Mouse (Mus musculus) frontal cortex, adult (tissue): Measurements from ENCODE around the gene C130050O18Rik.
A peak's percentile ranks its signal among the peaks of the same experiment; 100 is the strongest.

Source experiments
- ATAC-seq: cut with Nextera tagmentation; 2 replicates; pipeline ENCODE4 v1.9.2; 2017; ENCODE audit warnings: mild to moderate bottlenecking, moderate library complexity, mixed read lengths; ENCODE audit not compliant: low TSS enrichment

The C130050O18Rik gene

DNA sequence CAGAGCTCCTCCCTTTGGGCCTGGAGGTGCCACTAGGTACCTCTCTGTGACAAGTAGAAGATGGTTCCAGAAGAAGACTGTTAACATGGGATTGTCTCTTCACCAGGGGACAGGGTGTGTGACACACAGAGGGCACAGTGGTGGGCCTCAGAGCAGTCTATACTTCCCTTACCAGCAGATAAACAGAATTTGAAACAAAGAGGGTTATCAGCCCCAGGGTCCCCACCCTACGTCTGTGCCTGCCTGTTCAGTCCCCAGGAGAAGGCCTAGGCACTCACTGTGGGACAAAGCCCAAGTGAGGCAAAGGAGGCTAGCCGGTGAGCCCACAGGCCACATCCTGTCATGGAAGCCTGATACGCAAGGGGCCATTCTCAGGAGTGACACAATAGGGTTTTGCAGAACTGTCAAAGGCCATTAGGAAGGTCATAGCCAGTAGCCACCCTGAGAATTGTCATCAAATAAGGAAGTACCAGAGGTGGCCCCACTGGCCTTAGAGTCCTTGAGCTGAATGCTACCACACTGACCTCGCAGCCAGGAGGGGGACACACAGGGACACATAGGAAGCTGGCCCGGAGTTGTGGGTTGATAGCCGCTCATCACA is at the start of gene C130050O18Rik:
TSS of gene C130050O18Rik (plus strand) at position 480 of the 601 bp plus-strand sequence.
- no peak for ATAC-seq

DNA sequence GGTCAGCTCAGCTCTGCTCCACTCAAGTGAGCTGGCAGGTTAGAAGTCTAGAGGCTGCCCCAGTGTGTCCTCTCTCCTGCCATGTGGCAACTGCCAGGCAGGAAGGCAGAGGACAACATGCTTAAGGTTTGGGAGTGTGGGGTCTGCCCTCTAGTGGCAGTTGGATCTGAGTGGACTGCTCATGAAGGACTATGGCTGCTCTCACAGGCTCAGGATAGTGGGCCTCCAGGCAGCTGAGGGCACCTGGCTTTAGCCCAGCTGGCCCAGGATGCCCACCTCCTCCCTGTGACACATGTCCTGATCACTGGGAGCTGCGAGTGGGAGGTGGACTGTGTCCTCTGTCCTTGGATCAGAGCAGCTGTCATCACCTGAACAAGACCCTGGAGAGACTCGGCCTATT is 46.4 kb upstream of the C130050O18Rik start:
- ATAC-seq = peak; percentile 60; the same call in 1 of the 2 replicates

DNA sequence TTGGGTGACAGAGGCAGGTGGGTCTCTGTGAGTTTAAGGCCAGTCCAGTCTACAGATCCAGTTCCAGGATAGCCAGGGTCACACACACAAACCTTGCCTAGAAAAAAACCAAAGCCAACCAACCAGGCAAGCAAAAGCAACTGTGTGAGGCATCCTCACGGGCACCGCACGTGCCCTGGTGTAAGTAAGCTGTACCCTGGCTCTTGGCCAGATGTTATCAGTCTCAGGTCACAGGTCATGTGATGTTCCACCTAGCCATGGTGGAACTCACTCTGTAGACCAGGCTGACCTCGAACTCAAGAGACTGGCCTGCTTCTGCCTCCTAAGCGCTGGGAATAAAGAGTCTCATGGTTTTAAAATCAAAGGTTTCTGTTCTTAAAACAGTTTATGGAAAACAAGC is 45.8 kb upstream of the C130050O18Rik start:
- ATAC-seq = no peak

DNA sequence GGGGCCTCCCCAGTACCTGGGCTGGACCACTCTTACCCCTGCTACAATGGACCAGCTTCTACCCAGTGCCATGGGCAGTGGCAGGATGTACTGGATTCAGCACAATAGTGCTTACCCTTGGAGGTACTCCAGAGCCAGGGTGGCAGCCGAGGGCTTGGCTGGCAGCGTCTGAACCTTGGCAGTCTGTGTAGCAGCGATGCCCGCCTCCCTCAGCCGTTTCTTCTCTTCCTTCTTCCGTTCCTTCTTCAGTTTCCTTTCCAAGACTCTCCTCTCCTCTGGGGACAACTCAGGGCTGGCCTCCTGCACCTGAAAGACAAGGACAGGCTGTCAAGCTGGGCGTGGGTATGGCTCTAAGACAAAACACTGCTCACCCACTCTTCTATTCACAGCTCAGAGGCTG is 41.2 kb upstream of the C130050O18Rik start:
- no peak for ATAC-seq

DNA sequence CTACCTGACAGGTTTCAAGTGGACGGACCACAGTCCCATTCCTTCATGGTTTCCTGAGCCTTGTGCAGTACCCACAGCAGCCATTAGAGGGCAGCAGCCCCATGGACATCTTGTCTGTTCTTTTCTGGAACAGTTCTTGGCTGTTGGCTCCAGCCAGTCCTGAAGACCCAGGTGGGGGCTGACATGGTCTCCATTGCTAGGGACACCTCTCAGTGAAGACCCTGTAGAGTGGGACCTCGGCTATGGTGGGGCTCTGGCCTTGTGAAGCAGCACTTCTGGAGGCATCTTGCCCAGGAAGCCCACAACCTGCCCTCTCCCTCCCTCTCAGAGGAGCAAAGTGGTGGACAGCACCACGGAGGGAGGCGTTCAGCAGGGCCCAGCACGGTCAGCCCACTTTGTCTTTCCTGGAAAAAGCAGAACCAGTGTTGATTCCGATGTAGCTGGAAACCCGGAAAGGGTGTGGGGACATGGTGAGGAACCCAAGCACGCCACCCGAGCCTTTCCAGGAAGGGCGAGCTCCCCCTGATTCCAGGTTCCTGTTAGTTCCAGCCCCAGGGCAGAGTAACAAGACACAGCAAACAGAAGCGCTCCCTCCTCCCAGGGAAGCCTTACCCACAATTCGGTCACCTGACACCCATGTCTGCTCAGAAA is 40.7 kb upstream of the C130050O18Rik start:
- peak; percentile 44 for ATAC-seq

DNA sequence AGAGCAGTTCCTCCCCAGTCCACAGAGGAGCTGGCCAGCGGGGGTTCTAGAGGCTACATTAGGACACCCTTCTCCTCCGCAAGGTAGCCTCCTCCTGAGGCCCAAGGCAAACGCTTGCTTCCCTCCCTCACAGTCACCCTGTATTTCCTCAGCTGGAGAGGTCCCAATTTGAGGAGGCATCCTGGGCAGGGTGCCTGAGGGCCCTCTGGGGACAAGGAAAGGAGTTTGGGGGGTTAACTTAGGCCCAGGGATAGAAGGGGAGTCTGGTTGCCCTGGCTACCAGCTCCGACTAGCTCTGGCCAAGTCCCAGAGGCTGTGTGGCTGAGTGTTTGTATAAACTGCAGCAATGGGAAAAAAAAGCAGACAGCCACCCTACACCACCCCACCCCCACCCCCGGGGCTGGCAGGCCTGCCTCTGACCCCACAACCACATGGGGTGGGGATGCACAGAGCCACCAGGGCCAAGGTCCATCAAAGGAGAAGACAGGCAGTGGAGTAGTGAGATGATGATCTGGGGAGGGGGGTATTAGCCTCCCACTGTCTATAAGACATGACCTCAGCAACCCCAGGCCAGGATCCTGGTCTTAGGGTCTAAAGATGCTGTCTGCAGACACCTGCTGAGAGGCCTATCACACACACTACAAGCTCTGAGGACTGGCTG is 40.0 kb upstream of the C130050O18Rik start:
- ATAC-seq = 0 out of 2 replicates have a peak, but pooled peaks have one; percentile 14

DNA sequence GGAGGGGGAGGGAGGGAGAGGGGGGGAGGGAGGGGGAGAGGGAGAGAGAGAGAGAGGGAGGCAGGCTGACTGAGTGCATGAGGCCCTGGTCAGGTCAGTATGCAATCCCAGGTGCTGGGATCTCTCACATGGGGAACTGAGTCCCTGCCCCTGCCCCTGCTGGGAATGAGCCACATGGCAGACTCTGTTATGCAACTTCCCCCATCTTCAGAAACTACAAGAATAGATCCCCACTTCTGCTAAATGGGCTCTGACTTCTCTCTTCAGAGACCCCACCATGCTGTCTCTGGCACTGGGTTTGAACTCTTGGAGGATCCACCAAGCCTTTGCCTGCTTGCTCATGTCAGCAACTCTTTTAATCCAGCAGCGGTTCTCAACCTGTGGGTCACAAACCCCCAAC is 39.3 kb upstream of the C130050O18Rik start:
- ATAC-seq = no peak

DNA sequence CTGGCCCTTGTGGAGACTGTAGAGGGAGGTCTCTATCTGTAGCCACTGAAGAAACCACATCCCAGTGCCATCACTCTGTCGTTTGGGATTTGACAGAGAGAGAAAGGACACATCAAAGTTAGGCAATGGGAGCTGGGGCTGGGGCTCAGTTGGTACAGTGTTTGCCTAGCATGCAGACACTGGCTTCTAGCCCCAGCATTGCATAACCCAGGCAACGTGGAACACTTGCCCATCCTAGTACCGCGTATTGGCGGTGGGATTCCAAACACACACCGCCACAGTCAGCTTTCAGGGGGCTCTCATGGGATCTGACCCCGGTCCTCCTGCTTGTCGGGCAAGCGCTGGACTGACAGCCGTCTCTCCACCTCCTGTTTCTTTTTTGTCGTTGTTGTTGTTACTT is 38.6 kb upstream of the C130050O18Rik start:
- no peak for ATAC-seq

DNA sequence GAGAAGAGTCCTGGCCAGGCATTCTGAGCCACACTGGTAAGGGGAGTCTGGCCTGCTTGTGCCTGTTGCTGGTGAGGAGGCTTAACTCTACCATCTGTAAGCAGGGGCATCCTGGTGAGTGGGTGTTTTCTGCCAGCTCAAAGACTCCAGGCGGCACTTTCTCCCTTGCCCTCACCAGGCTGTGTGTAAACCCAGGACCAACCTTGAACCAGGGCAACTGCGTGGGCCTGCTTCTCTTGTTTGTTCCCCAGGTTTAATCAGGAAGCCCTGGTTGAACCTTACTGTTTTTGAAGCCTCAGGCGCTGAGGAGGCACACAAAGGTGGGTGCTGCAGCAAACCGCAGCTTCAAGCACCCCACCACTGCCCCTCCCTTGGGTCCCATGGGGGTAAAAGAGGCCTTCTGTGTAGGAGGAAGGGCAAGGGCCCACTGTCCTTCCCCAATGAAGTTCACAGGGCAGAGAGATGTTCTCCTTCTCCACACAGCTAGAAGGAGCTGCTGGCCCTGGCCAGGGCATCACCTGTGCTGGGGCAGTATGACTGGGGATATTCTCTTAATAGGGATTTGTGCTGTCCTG is 37.1 kb upstream of the C130050O18Rik start:
- ATAC-seq = peak; percentile 14; the same call in 1 of the 2 replicates

DNA sequence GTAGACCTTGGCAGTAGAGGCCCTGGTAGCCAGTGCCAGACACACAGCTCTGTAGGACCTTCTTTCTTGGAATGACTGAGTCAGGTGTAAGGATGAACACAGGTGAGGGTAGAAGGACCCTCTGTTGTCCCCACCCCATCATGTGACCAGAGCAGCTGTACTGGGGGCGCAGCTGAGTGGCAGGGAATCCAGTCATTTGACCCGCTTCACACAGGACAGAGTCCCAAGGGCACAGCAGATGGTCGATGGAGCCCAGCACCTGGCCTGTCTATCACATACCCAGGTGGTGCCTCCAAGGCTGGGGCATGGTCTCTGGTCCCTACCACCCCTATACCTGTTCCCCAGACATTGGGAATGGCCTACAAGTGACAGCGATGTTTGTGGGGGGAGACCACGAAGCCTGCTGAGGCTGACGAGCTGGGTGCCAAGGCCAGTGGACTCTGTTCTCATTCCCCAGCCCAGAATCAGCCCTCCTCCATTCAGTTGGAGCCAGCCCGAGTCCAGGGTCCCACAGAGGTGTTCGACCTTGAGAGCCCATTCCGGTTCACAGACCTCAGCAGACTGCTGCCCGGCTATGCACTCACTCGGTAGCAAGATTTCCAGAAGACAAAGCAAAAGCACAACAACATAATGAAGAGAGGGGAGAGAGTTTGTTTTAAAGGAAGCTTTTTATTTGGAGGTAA is 36.3 kb upstream of the C130050O18Rik start:
- no peak for ATAC-seq

DNA sequence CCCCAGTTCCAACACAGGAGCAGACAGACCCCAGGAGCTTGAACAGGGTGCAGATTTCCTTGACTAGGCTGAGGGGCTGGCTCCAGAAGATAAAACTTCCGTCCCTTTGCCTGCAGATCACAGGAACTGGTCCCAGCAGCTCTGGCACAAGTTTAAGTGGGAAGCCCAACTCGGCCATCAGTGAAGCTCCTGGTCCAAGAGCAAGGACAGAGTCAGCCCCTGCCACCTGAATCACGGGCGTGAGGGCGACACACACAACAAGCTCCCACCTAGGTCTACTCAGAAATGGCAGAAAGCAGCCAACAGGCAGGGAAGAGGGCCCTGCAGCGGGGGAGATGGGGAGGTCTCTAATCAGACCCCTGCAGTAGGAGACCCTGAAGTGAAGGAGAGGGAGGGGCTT is 34.7 kb upstream of the C130050O18Rik start:
- no peak for ATAC-seq

DNA sequence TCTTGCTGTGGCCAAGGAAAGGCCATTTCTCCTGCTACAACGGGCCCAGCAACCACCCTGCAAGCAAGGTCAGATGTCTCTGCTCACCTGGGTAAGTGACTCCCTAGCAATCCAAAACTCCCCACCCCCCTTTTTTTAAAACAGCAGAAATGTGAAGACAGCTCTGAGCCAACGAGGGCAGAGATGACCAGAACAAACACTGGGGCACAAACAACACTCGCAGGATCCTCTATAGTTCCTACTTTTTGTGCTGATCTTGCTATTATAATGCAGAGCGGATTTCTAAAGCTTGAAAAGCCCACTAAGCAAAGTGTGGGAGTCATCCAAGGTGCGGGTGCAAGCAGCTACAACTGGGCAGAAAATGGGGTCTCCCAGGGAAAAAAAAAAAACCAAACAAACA is 34.0 kb upstream of the C130050O18Rik start:
- no peak for ATAC-seq

DNA sequence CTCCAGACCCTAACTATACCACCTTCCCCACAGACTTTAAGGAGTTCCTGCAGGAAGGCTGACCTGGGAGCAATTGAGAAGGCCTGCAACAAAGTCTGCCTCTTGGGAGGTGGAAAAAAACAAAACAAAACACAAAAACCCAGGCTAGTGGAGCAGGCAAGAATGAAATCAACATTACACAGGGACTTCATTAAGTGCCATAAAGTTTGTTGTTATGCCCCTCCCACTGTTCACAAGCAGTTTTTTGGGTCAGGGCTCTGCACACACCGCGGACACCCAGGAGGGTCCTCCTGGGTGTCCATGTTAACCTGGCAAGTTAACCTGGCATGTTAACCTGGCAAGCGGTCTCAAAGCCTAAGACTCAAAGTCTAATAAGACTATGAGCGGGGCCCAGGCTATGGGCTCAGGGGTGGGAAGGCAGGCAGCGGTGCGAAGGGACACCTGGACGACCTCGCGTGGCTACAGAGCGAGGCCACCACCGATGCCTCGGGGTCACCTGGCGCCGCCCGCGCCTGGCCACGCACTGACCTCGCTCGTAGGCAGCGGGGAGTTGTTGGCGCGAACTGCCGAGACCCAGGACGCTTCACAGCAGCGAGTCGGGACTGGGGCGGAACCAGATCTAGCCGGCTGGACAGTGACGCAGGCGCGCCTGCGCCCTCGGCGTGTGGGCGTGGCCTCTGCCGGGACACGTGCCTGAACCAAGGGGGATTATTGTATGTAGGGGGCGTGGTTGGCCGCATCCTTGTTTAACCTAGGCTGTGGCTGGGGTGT is 33.3 kb upstream of the C130050O18Rik start:
- ATAC-seq = peak; percentile 77

DNA sequence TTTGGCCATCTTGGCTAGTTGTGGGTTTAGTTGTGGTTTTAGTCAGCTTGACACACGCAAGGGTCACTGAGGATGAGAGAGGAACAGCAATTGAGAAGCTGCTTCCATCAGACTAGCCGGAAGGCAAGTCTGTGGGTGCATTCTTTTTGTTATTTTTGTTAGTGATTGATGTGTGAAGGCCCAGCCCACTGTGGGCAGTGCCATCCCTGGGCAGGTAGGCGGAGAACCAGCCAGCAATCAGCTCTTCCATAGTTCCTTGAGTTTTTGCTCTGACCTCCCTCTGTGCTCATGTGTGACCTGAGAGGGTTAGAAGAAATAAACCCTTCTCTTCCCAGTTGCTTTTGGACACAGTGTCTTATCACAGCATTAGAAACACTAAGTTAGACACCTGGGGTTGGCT is 32.0 kb upstream of the C130050O18Rik start:
- ATAC-seq = no peak

DNA sequence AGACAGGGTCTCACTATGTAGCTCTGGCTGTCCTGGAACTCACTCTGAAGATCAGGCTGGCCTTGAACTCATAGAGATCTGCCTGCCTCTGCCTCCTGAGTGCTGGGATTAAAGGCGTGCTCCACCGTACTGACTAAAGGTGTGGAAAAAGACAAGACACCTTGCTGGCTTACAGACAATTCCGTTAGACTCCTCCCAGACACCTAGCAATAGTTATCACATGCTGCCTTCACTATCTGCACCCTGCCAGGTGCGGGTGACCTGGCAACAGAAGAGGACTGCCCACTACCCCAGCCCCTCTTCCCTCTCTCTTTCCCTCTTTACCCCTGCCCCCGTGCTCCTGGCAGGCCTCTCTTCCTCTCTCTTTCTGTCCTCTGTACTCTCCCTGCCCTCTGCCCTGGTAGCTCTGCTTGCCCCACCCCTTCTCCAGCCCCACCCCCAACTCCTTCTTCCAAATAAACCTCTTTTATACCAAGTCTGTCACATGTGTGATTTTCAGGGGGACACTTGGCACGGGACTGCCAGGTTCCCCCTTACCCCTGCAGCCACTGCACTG is 31.1 kb upstream of the C130050O18Rik start:
- ATAC-seq = no peak

DNA sequence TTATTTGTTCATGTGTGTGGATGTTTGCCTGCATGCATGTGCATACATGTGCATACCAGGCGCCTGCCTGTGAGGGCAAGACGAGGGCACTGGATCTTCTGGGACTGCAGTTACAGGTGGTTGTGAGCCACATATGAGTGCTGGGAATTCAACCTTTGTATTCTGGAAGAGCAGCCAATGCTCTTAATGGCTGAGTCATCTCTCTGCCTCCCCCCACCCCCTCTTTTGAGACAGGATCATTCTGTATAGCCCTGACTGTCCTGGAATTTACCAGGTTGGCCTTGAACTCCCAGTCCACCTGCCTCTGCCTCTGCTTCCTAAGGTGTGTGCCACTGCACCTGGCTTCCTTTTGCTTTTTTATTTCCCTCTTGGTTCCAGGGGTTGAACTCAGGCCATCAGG is 30.2 kb upstream of the C130050O18Rik start:
- no peak for ATAC-seq

DNA sequence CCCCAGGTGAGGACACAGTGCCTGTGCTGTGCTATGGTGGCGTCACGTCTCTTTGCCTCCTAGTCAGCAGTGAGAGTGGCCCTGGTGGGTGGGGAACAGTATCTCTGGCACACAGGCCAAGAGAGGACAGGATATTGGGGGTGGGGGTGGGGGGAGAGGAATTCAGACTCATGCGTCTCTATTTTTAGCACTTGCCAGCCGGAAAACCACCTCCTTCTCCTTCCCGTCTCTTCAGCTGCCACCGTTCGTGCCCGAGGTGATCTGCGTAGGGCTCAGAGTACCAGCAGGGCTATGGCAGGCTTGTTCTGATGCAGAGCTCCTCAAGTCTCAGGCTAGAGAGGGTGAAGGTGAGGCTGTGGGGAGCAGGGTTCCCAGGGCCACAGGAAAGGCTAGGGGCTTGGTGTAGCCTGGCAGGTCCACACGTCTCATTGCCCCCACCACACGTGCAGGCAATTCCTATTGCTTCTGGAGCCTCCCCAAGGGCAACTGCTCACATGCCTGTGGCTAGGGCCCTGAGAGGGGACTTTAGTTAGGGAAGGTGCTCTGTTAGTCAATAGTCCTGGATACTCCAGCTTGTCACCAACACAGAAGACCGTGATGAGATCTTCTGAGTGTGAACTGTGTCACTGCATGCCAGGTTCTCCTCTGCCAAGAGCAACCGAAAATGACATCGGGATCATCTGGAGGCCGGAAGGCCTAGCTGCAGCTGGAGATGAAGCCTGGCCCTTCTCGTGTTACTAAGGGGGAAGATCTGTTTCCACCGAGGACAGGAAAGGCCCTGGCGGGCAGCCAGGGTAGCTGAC is 27.4 kb upstream of the C130050O18Rik start, which contains the start of gene Gpr146:
TSS of gene Gpr146 (plus strand) at position 230 of the 803 bp plus-strand sequence.
- no peak for ATAC-seq

DNA sequence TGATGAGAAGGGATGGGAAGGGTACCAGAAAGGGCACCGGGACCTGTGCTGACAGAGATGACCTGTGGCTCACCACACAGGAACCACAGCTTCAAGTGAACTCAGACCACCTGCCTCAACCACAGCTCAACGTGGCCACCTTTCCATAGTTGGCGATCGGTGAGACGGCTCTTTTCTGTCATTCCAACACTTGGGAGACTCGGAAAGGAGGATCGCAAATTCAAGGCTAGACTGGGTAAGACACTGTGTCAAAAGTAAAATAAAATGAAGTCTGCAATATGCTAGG is 26.9 kb upstream of the C130050O18Rik start:
- ATAC-seq = no peak

DNA sequence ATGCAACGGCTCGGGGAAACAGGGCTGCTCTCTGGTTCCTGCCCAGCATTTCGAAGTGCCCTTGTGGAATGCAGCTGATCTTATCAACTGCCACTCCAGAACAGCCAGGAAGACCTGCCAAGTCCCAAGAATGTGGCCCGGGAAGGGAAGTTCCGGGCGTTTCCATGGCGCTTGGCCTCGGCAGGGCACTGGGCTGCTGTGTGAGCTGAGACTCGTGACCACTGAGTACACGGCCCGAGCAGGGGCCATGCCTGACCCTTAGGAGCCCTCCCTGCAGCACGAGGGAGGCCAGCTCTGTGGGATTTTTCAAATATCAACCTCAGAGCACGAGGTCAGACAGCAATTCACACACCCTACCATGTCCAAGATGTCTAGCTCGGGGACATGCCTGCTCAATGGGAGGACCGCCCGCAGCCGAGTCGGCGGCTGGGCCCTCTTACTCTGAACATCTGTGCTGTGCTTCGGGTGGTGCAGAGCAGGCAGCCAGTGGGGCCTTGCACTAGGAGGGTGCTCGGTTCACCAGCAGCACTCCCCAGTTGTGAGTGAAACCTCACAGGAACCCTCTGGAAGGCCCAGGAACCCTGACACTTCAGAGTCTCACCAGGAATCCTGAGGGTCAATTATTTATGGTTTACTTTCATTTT is 26.0 kb upstream of the C130050O18Rik start:
- ATAC-seq = no peak
